Mouse (Mus musculus) bone marrow, adult 2 months (tissue): ENCODE measurements around the gene Dynlt1b. TPM values are rescaled to one million over a fixed set of nuclear protein-coding genes. Genes with fewer than 3 reads are reported as not detected.
A peak's percentile ranks its signal among the peaks of the same experiment; 100 is the strongest.
"Not testable (repeated sequence)": the region's sequence is repeated elsewhere in the genome, so short reads cannot be mapped to it uniquely, and the experiment has no call there.

Source experiments
- H3K27ac ChIP-seq: fragments of 200-500 bp; 2 replicates; pipeline ENCODE4 v1.5.1; 2012; ENCODE audit warnings: low read depth, mild to moderate bottlenecking, control low read depth, inconsistent platforms, low read length; ENCODE audit not compliant: control insufficient read depth, poor library complexity, insufficient read depth
- H3K4me1 ChIP-seq: fragments of 200-500 bp; 2 replicates; pipeline ENCODE4 v1.6.1; 2011; ENCODE audit warnings: low read length; ENCODE audit not compliant: control insufficient read depth, insufficient read depth
- H3K4me3 ChIP-seq: fragments of 200-500 bp; replicated peaks from 2 replicates; pipeline ENCODE3; 2011; ENCODE audit warnings: mild to moderate bottlenecking, low read depth, low read length, control low read depth; ENCODE audit not compliant: control insufficient read depth
- POLR2A ChIP-seq: fragments of 200-500 bp; IDR thresholded peaks from 2 replicates; pipeline ENCODE4 v1.6.1; 2011; ENCODE audit warnings: low read depth, mild to moderate bottlenecking, control low read depth, low read length, borderline replicate concordance; ENCODE audit not compliant: control insufficient read depth
- WGBS: fragments of 180-500 bp; shearing (Covaris S2); methylation state at CpG from one replicate; pipeline ENCODE4 v1.1.7; 2018; 5-methylcytosine and 5-hydroxymethylcytosine counted together
- polyA plus RNA-seq: library from polyadenylated mRNA; stranded (reverse); fragments of >200 nt; gene quantifications from 2 replicates; pipeline ENCODE4 v1.2.4, GENCODE M21; 2011; ENCODE audit warnings: low replicate concordance; ENCODE audit not compliant: missing spikeins, insufficient read depth, insufficient read length

Dynlt1b gene
- polyA plus RNA-seq, result 61.7 and 183 TPM in 2 replicates

DNA sequence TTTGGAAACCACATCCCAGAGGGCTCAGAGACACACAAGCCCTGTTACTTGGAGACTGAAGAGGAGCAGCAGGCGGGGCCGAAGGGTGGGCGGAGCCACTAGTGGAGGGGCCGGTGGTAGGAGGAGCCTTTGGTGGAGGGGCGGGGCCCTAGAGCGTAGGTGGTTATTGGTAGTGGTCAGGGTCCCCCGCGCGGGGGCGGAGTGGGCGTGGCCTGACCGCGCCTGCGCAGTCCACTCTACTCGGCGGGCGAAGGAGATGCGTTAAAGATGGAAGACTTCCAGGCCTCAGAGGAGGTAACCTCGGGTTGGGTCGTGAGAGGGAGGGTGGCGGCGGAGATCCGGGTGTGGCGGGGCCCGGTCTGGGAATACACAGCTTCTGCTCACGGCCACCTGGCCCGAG lies at the start of gene Dynlt1b:
TSS of gene Dynlt1b (plus strand) at position 168 of the 400 bp plus-strand sequence.
- Histone ChIP-seq H3K27ac (peak within 1 kb of the TSS; percentile 69), H3K4me3 (peak within 1 kb of the TSS; percentile 65)
- TF ChIP-seq POLR2A, result peak; percentile 87; the same call in 1 of the 2 replicates
- not testable (repeated sequence) for H3K4me1 ChIP-seq
- WGBS, result under 1% methylated on average over 27 of the region's 27 CpGs

DNA sequence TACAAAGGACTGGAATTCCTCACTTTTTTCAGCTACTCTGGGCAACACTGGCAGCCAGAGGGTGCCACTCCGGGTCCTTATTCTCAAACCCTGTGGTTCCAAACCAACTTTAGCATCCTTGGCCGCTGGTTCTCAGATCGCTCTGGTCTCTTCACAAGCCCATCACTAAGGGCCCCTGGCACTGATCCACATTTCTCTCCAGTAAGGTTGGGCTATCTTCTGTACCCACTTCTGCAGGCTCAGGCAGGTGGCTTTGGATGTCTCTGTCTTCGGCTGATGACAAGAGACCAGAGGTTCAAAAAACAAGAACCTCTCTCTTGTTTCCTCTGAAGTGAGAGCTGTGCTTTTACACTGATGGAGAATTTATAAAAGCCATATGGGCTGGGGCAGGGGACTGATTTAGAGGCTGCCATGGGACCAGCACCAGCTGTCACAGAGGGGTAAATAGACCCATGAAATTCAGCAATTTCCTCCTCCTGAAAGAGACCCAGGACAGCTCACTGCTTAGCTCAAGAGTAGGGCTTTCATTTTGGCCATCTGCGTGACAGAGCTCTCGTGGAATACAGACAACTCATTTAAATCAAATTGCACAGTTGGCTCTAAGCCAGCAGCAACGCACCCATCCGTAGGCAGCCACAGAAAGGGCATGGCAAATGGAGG lies 49.6 kb upstream of the Dynlt1b start:
- H3K4me3 ChIP-seq, H3K4me1 ChIP-seq, H3K27ac ChIP-seq: not testable (repeated sequence)
- WGBS, result 71% methylated on average over 1 of the region's 8 CpGs

DNA sequence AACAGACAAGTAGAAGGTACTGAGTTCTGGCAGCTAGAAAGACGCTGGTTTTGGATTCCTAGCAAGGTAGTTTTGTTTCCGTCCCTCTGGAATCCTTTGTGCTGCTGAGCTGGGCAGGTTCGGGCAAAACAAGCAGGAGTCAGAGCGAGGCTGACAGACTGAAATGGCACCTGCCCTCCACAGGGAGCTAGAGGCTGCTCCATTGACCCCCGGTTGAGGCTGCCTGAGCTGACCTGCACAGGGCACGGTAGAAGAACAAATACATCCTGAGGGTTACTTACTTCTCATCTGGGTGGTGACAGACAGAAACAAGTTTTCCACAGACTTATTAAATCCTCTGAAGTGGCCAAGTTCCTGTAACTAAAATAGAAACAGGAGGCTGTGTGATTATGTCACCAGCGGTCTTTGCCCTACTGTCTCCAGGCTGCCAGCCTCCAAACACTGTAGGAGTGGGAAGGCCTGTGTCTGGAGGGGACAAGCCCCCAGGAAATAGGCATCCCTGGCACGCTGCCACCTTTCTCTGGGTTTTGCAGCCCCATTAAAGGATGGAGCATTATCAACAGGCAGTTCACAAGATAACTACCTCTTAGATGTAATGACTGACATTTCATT lies 48.7 kb upstream of the Dynlt1b start:
- H3K27ac ChIP-seq, H3K4me3 ChIP-seq, H3K4me1 ChIP-seq: not testable (repeated sequence)
- no CpG with 5 or more reads among the region's 8 CpGs for whole genome bisulfite sequencing

DNA sequence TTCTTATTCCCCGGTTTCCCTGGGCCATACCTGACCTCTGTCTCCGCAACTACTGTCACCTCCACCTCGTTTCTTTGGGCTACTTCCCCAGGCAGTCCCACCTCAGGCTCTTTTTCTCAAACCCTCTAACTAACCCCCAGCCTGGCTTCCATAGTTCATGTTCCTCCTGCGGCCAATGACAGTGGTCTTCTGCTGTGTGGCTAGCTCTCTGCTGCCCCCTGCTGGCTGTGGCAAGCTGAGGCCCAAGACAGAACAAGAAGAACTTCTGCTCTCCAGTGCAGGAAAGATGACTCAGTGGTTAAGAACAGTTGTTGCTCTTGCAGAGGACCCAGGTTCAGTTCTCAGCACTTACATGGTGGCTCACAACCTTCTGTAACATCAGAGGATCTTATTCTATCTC lies 43.0 kb upstream of the Dynlt1b start:
- H3K27ac ChIP-seq, H3K4me1 ChIP-seq, H3K4me3 ChIP-seq: not testable (repeated sequence)
- no CpG with 5 or more reads among the region's 4 CpGs for WGBS

DNA sequence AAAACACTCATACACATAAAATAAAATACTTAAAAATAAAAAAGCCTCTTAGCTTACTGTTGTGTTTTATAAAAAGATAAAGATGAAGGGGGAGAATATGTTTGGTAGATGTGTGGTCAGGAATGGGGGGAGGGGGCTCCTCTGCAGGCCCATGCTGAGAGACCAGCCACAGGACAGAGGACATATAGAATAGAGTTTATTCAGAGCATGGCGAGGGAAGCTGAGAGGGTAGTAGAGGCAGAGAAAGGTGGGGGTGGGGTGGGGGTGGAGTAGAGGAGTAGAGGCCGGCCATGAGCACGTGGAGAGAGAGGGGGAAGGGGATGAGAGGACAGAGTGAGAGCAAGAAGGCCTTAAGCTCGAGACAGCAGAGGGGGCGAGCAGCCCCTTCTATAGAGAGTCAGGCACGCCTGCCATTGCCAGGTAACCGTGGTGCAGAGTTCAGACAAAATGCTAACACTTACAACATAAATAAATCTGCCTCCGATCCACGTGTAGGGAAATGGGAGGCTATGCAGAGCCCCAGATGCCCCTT lies 42.5 kb upstream of the Dynlt1b start:
- no CpG with 5 or more reads among the region's 9 CpGs for WGBS
- H3K27ac ChIP-seq, result not testable (repeated sequence)

DNA sequence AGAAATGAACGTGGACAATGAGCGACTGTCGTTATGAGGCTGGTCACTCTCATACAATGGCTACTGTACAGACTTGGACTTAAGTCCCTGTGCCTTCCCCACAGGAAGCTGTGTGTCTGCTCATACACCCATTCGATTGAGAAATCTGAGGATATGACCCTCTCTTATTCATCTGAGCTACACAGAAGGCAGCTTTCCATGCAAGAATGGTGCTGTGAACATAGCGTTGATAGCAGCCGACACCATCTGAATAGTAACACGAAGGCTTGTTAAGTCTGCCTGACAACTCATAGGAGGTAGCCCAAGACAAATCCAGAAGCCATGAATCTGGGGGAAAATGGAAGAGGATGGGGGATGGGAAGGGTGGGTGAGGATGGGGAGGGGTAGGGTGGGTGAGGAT lies 40.4 kb upstream of the Dynlt1b start:
- WGBS, result 61% methylated on average over 4 of the region's 7 CpGs
- H3K4me3 ChIP-seq, H3K27ac ChIP-seq, H3K4me1 ChIP-seq: not testable (repeated sequence)

More for the DNA sequence above, 42.5 kb upstream of the Dynlt1b start:
- not testable (repeated sequence) for H3K4me3 ChIP-seq, H3K4me1 ChIP-seq

DNA sequence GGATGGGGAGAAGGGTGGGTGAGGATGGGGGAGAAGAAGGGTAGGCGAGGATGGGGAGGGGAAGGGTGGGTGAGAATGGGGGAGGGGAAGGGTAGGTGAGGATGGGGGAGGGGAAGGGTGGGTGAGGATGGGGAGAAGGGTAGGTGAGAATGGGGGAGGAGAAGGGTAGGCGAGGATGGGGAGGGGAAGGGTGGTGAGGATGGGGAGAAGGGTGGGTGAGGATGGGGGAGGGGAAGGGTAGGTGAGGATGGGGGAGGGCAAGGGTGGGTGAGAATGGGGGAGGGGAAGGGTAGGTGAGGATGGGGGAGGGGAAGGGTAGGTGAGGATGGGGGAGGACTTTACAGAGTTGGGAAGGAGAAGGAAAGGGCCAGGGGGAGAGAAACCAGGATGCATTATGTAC lies 39.2 kb upstream of the Dynlt1b start:
- H3K27ac ChIP-seq, H3K4me1 ChIP-seq, H3K4me3 ChIP-seq: not testable (repeated sequence)
- 78% methylated on average over 2 of the region's 2 CpGs for whole genome bisulfite sequencing

DNA sequence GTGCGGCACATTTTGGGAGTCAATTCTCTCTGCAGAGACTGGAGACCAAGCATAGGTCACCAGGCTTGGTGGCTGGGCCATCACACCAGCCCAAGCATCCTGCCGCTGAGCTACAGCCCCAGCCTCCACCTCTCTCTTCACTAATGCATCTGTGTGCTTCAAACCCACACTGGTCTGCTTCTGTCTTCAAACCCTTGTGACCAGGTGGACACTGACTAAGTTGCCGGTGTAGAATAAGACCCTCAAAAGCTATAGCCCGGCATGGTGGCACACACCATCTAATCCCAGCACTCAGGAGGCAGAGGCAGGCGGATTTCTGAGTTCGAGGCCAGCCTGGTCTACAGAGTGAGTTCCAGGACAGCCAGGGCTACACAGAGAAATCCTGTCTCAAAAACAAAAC lies 38.2 kb upstream of the Dynlt1b start:
- H3K4me1 ChIP-seq, result not testable (repeated sequence)

DNA sequence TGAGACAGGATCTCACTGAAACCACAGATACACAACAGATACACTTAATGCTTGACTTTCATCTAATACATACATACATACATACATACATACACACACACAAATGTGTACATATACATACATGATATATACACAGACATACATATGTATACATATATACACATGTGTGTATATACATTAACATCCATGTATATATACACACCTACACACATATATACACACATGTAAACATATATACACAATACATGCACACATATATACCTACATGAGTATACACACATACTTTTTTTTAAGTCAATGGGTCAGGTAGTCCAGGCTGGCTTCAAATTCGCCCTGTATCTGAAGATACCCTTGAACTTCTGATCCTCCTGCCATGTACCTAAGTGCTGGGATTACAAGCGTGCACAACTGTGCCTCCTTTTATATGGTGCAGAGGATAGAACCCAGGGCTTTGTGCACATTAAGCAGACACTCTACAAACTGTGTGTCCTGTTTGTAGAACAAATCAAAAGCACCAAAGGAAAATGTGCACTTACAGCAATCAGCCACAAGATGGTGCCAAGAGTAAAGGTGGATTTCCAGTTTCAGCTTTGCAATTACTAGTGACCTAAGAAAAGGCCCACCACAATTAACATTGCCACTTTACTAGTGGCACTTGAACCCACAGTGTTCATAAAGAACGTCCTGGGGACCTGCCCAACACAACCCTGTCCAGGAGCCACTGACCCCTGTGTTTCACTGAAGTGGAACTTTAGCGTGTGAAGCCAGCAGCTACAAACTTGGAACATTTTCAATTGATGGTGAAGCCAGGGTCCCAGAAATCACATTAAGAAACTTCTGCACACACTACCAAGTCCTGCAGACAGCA lies 37.2 kb upstream of the Dynlt1b start:
- not testable (repeated sequence) for H3K4me3 ChIP-seq, H3K27ac ChIP-seq, H3K4me1 ChIP-seq
- WGBS, result no CpG with 5 or more reads among the region's 4 CpGs

More for the DNA sequence above, 38.2 kb upstream of the Dynlt1b start:
- not testable (repeated sequence) for H3K4me3 ChIP-seq, H3K27ac ChIP-seq
- 80% methylated on average over 5 of the region's 6 CpGs for WGBS

DNA sequence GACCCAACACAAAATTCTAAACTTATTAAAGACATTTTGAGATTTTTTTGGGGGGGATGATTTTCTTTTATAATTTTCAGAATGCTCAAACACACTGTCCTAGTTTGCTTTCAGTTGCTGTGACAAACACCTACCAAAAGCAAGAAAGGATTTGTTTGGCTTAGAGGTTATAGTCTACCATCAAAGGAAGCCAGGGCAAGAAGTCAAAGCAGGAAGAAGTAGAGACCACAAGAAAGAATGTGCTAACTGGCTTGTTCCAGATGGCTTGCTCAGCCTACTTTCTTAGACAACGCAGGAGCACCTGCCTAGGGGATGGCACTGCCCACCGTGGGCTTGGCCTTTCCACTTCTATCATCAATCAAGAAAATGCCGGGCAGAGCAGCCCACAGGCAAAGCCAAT lies 31.8 kb upstream of the Dynlt1b start:
- H3K27ac ChIP-seq, H3K4me1 ChIP-seq, H3K4me3 ChIP-seq: not testable (repeated sequence)
- WGBS, result 69% methylated on average over 2 of the region's 3 CpGs

DNA sequence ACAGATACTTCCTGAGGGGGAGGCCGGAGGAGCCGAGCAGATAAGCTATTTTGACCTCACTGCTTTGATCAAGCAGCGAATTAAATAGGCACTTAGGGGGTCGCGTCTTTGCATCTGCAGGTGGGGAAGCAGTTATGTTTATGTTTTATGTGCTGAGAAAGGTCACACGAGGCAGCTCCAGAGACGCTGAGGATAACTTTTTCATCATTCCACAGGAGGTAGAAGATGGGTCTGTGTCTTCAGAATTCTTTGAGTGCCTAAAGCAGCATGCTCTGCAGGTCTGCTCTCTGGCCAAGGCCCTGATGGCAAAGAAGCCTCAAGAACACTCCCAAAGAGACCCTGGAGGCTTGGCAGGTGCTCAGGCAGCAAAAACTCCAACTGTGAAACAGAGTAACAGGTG lies 31.1 kb upstream of the Dynlt1b start:
- WGBS, result 57% methylated on average over 7 of the region's 7 CpGs
- H3K4me1 ChIP-seq, result not testable (repeated sequence)

DNA sequence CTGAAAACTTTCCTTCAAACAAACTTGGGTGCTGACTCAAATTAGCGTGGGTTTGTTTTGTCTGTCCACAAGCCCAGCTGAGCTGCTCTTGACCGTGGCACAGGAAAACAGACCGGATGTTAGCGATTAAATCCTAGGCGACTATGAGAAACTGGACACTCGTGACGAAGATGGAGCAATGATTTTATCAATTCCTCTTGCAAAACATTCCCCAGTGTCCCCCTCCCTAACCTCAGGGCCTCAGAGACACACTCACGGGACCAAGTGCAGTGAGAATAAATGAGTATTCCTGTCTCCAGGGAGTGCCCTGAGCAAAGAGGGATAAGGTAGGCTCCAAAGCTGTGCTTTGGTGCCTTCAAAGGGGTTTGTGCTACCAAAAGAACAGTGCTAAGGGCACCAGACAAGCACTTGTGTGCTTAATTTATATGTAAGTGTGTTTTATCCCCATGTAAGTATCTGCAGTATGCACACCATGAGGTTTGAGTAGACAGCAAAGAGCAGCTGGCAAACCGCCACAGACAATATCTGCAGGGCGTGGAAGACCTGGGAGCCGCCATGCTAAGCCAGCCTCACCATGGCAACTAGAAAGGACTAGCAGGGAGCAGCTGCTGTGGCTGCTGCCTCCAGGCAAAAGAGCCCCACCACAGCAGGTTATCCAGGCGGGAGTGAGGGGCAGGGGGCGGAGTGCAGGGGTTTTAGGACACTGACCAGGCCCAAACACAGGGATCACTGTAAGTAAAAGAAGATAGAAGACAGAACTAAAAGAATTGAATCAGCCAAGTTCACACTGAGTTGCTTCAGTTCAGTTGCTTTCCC lies 30.4 kb upstream of the Dynlt1b start:
- H3K27ac ChIP-seq, H3K4me1 ChIP-seq, H3K4me3 ChIP-seq: not testable (repeated sequence)
- 54% methylated on average over 8 of the region's 13 CpGs for WGBS

More for the DNA sequence above, 31.1 kb upstream of the Dynlt1b start:
- not testable (repeated sequence) for H3K27ac ChIP-seq, H3K4me3 ChIP-seq
